In the genomic region with DNA sequence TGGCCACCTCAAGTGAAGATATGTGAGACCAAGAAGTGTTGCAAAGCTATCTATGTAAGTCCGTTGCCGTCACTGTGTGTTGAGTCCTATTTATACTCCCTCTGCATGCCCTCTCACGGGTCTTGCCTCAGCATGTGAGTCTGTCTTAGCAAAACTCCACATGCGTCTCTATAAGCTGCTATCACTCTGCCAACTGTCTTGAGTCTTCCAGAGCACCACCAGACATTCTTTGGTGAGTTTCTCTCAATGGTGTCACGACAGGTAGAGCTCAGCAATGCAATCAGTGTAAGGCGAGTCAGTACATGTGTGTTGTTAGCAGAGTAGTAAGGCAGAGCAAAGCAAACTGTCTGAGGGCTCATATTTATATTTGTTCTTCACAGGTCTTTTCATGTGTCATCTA, we compare ENCODE assay signal across 19 mouse cellular contexts.
"Had no signal": no experiment of that assay in that cellular context is flagged by ENCODE, and none has a peak within 500 bp of the region (broad histone marks: within the 10 kb centered on the region; RNA-seq: fewer than 3 reads in every experiment).

No protein-coding gene starts in this region.

- DNase-seq: lung, adult 18-20 months; lung, embryonic 14.5 days; lung, postnatal 10 days; lung, postnatal 4 days; midbrain, embryonic 14.5 days; retina, postnatal 1 day; right cerebral cortex, adult 18-20 months; right cerebral cortex, postnatal 25 days; right cerebral cortex, postnatal 4 days; spleen, adult 18-20 months; thymus, adult 18-20 months; thymus, postnatal 14 days; thymus, postnatal 36 days had no signal

- H3K9me3 ChIP-seq: midbrain, embryonic 10.5 days; midbrain, embryonic 12.5 days; neural tube, embryonic 13.5 days; neural tube, embryonic 15.5 days had no signal

- H3K4me3 ChIP-seq: midbrain, embryonic 10.5 days; midbrain, embryonic 12.5 days; myocyte; neural tube, embryonic 13.5 days; neural tube, embryonic 15.5 days had no signal

- H3K27ac ChIP-seq: midbrain, embryonic 10.5 days; midbrain, embryonic 12.5 days; neural tube, embryonic 13.5 days; neural tube, embryonic 15.5 days had no signal

- H3K4me2 ChIP-seq: lung, embryonic 14.5 days; midbrain, embryonic 12.5 days; neural tube, embryonic 13.5 days; neural tube, embryonic 15.5 days had no signal

- H3K4me1 ChIP-seq: midbrain, embryonic 10.5 days; midbrain, embryonic 12.5 days; neural tube, embryonic 15.5 days had no signal

- H3K9ac ChIP-seq: lung, embryonic 14.5 days; midbrain, embryonic 12.5 days; neural tube, embryonic 13.5 days; neural tube, embryonic 15.5 days had no signal

- H3K36me3 ChIP-seq: neural tube, embryonic 15.5 days had no signal

- ATAC-seq: midbrain, embryonic 16.5 days had no signal

- H3K27me3 ChIP-seq: midbrain, embryonic 12.5 days; neural tube, embryonic 13.5 days; neural tube, embryonic 15.5 days had no signal
